Mouse (Mus musculus): ENCODE measurements at regions not wholly inside any gene's neighbourhood (a gene's known extent, or its start where the extent isn't known, plus 50 kb on each side); places are given as distances from the start of the nearest gene placed in this dataset.

- TF ChIP-seq CTCF (conservative IDR thresholded peaks at IDR 0.05; ENCODE audit: insufficient read depth, insufficient read length, low read depth, low read length) (no peak), POLR2A (IDR thresholded peaks at IDR 0.05; ENCODE audit: low read depth, low read length) (no peak)
Observed at GRCm38 (mm10) chr7:72462978-72463377, 156.6 kb upstream of the Mctp2 start.

Measured in kidney, adult 2 months (tissue).